Mouse (Mus musculus) forebrain, embryonic 16.5 days (tissue): ENCODE measurements around the gene Pla2g5. TPM values are rescaled to one million over a fixed set of nuclear protein-coding genes. Genes with fewer than 3 reads are reported as not detected.

Experiments
- ATAC-seq: fragments of 200-750 bp; cut with Nextera tagmentation; 2 replicates; pipeline ENCODE4 v1.8.0; 2017; ENCODE audit warnings: mild to moderate bottlenecking, moderate library complexity
- H3K27ac ChIP-seq: fragments of 300-500 bp; sonication (generic); 2 replicates; pipeline ENCODE4 v1.5.1; 2014; ENCODE audit warnings: low read length, control low read depth
- H3K27me3 ChIP-seq: fragments of 300-500 bp; sonication (generic); replicated peaks from 2 replicates; pipeline ENCODE4 v1.6.1; 2014; ENCODE audit warnings: low read length; ENCODE audit not compliant: control insufficient read depth, insufficient read depth
- H3K36me3 ChIP-seq: fragments of 300-500 bp; sonication (generic); 2 replicates; pipeline ENCODE4 v1.6.1; 2014; ENCODE audit not compliant: control insufficient read depth, insufficient read depth
- H3K4me1 ChIP-seq: fragments of 300-500 bp; sonication (generic); replicated peaks from 2 replicates; pipeline ENCODE4 v1.6.1; 2014; ENCODE audit warnings: low read length; ENCODE audit not compliant: control insufficient read depth, insufficient read depth
- H3K4me2 ChIP-seq: fragments of 300-500 bp; sonication (generic); 2 replicates; pipeline ENCODE4 v1.6.1; 2014; ENCODE audit warnings: mild to moderate bottlenecking, low read length, control low read depth
- H3K4me3 ChIP-seq: fragments of 300-500 bp; sonication (generic); replicated peaks from 2 replicates; pipeline ENCODE4 v1.5.1; 2014; ENCODE audit warnings: mild to moderate bottlenecking, low read length, control low read depth
- H3K9ac ChIP-seq: fragments of 300-500 bp; sonication (generic); replicated peaks from 2 replicates; pipeline ENCODE4 v1.6.1; 2014; ENCODE audit warnings: low read depth, low read length, control low read depth
- H3K9me3 ChIP-seq: fragments of 300-500 bp; sonication (generic); 2 replicates; pipeline ENCODE4 v1.6.1; 2016; ENCODE audit warnings: low read length; ENCODE audit not compliant: control insufficient read depth
- WGBS: fragments of 180-500 bp; shearing (Covaris S2); extraction: QIAGEN DNeasy Blood & Tissue Kit; methylation state at CpG from one replicate; pipeline ENCODE4 v1.1.7; 2014; 5-methylcytosine and 5-hydroxymethylcytosine counted together
- polyA plus RNA-seq: library from polyadenylated mRNA; unstranded; fragments of >200 nt; fragmentation: Nextera tagmentation; extraction: Ambion mirVana; gene quantifications from 2 replicates; pipeline ENCODE4 v1.2.1, GENCODE M21; 2015

The Pla2g5 gene
- polyA plus RNA-seq, 1 experiment from 2014 or later, result 0.54 TPM

- no peak overlapping the region for H3K27ac ChIP-seq
- no peak overlapping the region for H3K9ac ChIP-seq
- no peaks in the 10 kb centered on the region for H3K36me3 ChIP-seq
- no peak for ATAC-seq
- H3K4me1 ChIP-seq, result peaks cover 2% of the 10 kb centered on the region; the same call in 1 of the 2 replicates
- H3K27me3 ChIP-seq, result no peaks in the 10 kb centered on the region
- H3K4me3 ChIP-seq, result no peak overlapping the region
- no peak overlapping the region for H3K4me2 ChIP-seq
- 83% methylated on average over 4 of the region's 4 CpGs for WGBS
- no peaks in the 10 kb centered on the region for H3K9me3 ChIP-seq
Measured at GRCm38 (mm10) chr4:138797217-138797570, 66.1 kb downstream of the Pla2g5 start.

DNA sequence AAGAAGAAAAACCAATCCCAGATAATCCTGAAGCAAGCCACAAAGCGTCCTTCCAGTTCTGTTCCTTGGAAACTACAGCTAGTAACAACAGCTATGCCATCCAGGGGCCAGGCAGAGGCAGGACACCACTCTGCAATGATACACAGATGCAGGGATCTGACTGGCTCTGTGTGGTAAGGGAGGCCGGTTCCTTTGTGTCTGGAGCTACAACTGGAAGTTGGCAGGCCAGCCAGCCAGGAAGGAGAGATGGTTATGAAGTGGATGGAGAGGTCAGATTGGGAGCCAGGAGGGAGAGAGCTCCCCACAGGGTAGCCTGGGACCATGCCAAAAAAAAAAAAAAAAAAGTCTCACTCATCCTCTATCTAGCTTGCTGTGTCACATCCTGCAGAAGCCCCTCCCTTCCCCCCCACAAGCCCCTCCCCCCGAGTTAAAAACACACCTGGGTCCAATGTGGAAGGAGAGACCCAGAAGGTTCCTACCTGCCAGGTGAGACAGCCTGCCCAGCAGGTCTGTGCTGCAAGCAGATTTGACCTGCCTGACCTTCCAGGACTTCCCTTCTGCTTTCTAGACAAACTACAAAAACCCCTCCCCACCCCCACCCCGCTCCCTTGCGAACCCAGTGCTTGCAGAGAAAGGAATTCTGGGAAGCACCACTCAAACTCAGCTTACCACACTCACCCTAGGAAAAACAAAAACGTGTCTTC, 66.6 kb downstream of the Pla2g5 start:
- no peak overlapping the region for H3K4me3 ChIP-seq
- no peak for ATAC-seq
- no peak overlapping the region for H3K9ac ChIP-seq
- WGBS, result 48% methylated on average over 6 of the region's 6 CpGs
- H3K9me3 ChIP-seq, result no peaks in the 10 kb centered on the region
- peaks cover 2% of the 10 kb centered on the region; the same call in 1 of the 2 replicates for H3K4me1 ChIP-seq
- H3K4me2 ChIP-seq, result no peak overlapping the region
- H3K36me3 ChIP-seq, result no peaks in the 10 kb centered on the region
- H3K27me3 ChIP-seq, result no peaks in the 10 kb centered on the region
- H3K27ac ChIP-seq, result no peak overlapping the region

GRCm38 (mm10) chr4:138794344-138794743, 68.9 kb downstream of the Pla2g5 start:
- Histone ChIP-seq H3K9me3 (no peaks in the 10 kb centered on the region), H3K4me3 (no peak overlapping the region), H3K27me3 (no peaks in the 10 kb centered on the region), H3K4me1 (no peaks in the 10 kb centered on the region), H3K9ac (no peak overlapping the region), H3K4me2 (no peak overlapping the region), H3K27ac (no peak overlapping the region), H3K36me3 (no peaks in the 10 kb centered on the region)
- ATAC-seq, result no peak
- 89% methylated on average over 6 of the region's 6 CpGs for WGBS

GRCm38 (mm10) chr4:138793276-138793675, 70.0 kb downstream of the Pla2g5 start:
- no peaks in the 10 kb centered on the region for H3K36me3 ChIP-seq
- no peak overlapping the region for H3K4me2 ChIP-seq
- 53% methylated on average over 2 of the region's 2 CpGs for WGBS
- H3K27ac ChIP-seq, result no peak overlapping the region
- ATAC-seq, result no peak
- H3K4me1 ChIP-seq, result no peaks in the 10 kb centered on the region
- H3K27me3 ChIP-seq, result no peaks in the 10 kb centered on the region
- H3K4me3 ChIP-seq, result no peak overlapping the region
- no peak overlapping the region for H3K9ac ChIP-seq
- H3K9me3 ChIP-seq, result no peaks in the 10 kb centered on the region

GRCm38 (mm10) chr4:138792599-138792998, 70.7 kb downstream of the Pla2g5 start:
- 63% methylated on average over 9 of the region's 9 CpGs for WGBS

DNA sequence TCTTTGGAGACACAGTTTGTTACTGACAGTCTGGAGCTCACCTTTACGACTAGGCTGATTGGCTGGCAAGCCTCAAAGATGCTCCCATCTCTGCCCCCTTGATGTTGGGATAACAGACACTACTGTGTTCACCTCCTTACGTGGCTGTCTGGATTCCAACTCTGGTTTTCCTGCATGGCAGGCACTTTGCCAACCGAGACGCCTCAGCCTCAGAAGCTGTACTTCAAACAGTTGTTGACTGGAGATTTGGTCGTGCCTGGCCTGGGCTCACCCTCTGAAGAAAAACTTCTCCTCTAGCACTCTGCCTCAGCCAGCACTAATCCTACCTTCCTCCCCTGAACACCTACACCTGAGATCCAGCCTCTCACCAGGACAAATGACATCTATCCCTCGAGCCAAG, 71.8 kb downstream of the Pla2g5 start:
- WGBS, result 55% methylated on average over 6 of the region's 6 CpGs
- Histone ChIP-seq H3K9ac (no peak overlapping the region), H3K4me2 (no peak overlapping the region), H3K27ac (no peak overlapping the region), H3K36me3 (no peaks in the 10 kb centered on the region), H3K9me3 (no peaks in the 10 kb centered on the region), H3K4me3 (no peak overlapping the region), H3K4me1 (no peaks in the 10 kb centered on the region), H3K27me3 (no peaks in the 10 kb centered on the region)
- ATAC-seq, result no peak

More at GRCm38 (mm10) chr4:138792599-138792998, 70.7 kb downstream of the Pla2g5 start:
- no peaks in the 10 kb centered on the region for H3K36me3 ChIP-seq
- no peak overlapping the region for H3K9ac ChIP-seq
- H3K4me1 ChIP-seq, result no peaks in the 10 kb centered on the region
- no peak overlapping the region for H3K4me2 ChIP-seq
- H3K27me3 ChIP-seq, result no peaks in the 10 kb centered on the region
- no peak overlapping the region for H3K4me3 ChIP-seq
- no peak for ATAC-seq
- no peaks in the 10 kb centered on the region for H3K9me3 ChIP-seq
- no peak overlapping the region for H3K27ac ChIP-seq

- H3K4me2 ChIP-seq, result no peak overlapping the region
- no peaks in the 10 kb centered on the region for H3K36me3 ChIP-seq
- no peak overlapping the region for H3K9ac ChIP-seq
- H3K4me1 ChIP-seq, result no peaks in the 10 kb centered on the region
- no peak overlapping the region for H3K27ac ChIP-seq
- H3K9me3 ChIP-seq, result no peaks in the 10 kb centered on the region
- WGBS, result 76% methylated on average over 4 of the region's 4 CpGs
- H3K27me3 ChIP-seq, result no peaks in the 10 kb centered on the region
- no peak for ATAC-seq
- no peak overlapping the region for H3K4me3 ChIP-seq
Measured at GRCm38 (mm10) chr4:138788381-138788780, 74.9 kb downstream of the Pla2g5 start.

GRCm38 (mm10) chr4:138786141-138786540, 77.1 kb downstream of the Pla2g5 start:
- Histone ChIP-seq H3K9me3 (no peaks in the 10 kb centered on the region), H3K27me3 (no peaks in the 10 kb centered on the region), H3K9ac (no peak overlapping the region), H3K27ac (no peak overlapping the region), H3K36me3 (no peaks in the 10 kb centered on the region), H3K4me1 (no peaks in the 10 kb centered on the region), H3K4me3 (no peak overlapping the region), H3K4me2 (no peak overlapping the region)
- WGBS, result 78% methylated on average over 4 of the region's 4 CpGs
- no peak for ATAC-seq

- H3K9me3 ChIP-seq, result no peaks in the 10 kb centered on the region
- ATAC-seq, result no peak
- no peaks in the 10 kb centered on the region for H3K27me3 ChIP-seq
- H3K27ac ChIP-seq, result no peak overlapping the region
- WGBS, result 57% methylated on average over 4 of the region's 4 CpGs
- no peak overlapping the region for H3K9ac ChIP-seq
- no peaks in the 10 kb centered on the region for H3K36me3 ChIP-seq
- H3K4me3 ChIP-seq, result no peak overlapping the region
- no peaks in the 10 kb centered on the region for H3K4me1 ChIP-seq
- H3K4me2 ChIP-seq, result no peak overlapping the region
Measured at GRCm38 (mm10) chr4:138785721-138786120, 77.6 kb downstream of the Pla2g5 start.

- H3K9me3 ChIP-seq, result no peaks in the 10 kb centered on the region
- peaks cover 2% of the 10 kb centered on the region for H3K4me1 ChIP-seq
- no peak overlapping the region for H3K27ac ChIP-seq
- no peak overlapping the region for H3K9ac ChIP-seq
- no peaks in the 10 kb centered on the region for H3K36me3 ChIP-seq
- no peak overlapping the region for H3K4me2 ChIP-seq
- 86% methylated on average over 6 of the region's 6 CpGs for WGBS
- H3K4me3 ChIP-seq, result no peak overlapping the region
- no peaks in the 10 kb centered on the region for H3K27me3 ChIP-seq
- no peak for ATAC-seq
Measured at GRCm38 (mm10) chr4:138782098-138782497, 81.2 kb downstream of the Pla2g5 start.
